Mouse (Mus musculus) E14TG2a.4 (cell line): Measurements from ENCODE around the gene Krtap17-1.

Source experiments
- CTCF ChIP-seq: conservative IDR thresholded peaks from 2 replicates; pipeline ENCODE4 v1.5.1; 2014; ENCODE audit warnings: low read length
- NANOG ChIP-seq: IDR thresholded peaks from 2 replicates; pipeline ENCODE4 v1.6.1; 2014; ENCODE audit warnings: borderline replicate concordance, low read length, mixed read lengths

DNA sequence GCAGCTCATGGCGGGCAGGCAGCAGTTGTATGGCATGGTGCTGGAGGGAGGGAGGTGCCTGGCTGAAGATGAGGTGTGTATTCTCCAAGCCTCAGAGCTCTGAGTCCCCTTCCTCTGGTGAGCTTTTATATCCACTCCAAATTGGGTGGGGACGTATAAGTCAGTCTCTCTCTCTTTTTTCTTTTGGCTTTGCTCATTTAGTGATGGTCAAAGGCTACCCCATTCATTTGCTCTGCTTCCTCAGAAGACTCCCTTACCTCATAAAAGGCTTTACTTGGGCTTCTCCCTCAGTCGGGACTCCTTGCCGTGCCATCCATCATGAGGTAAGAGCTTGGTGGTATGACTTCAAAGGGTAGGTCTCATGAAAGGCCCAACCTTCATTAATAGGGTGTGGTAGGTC lies 22.3 kb upstream of the Krtap17-1 start, which contains the start of gene Krt33a:
- TF ChIP-seq CTCF (no peak), NANOG (no peak)
